Mouse (Mus musculus) Muller cell, postnatal 12 days (primary cell): ENCODE measurements around the gene Sorcs1.

Source experiments
- DNase-seq: peaks from one replicate; pipeline ENCODE4 v3.0.0-alpha.2; 2015; ENCODE audit errors: inconsistent ontology term

Gene Sorcs1

GRCm38 (mm10) chr19:50566306-50566705 lies 112.1 kb downstream of the Sorcs1 start:
- peak; percentile 83 for DNase-seq

GRCm38 (mm10) chr19:50558771-50559170 lies 119.7 kb downstream of the Sorcs1 start:
- DNase-seq: no peak

- DNase-seq: no peak
Measured at GRCm38 (mm10) chr19:50534031-50534430, 144.4 kb downstream of the Sorcs1 start.

GRCm38 (mm10) chr19:50527835-50528234 lies 150.6 kb downstream of the Sorcs1 start:
- DNase-seq: no peak

- no peak for DNase-seq
Measured at GRCm38 (mm10) chr19:50526094-50526493, 152.4 kb downstream of the Sorcs1 start.

- peak; percentile 34 for DNase-seq
Measured at GRCm38 (mm10) chr19:50521943-50522342, 156.5 kb downstream of the Sorcs1 start.

- DNase-seq: no peak
Measured at GRCm38 (mm10) chr19:50515059-50515673, 163.3 kb downstream of the Sorcs1 start.

- DNase-seq: no peak
Measured at GRCm38 (mm10) chr19:50514309-50514830, 164.1 kb downstream of the Sorcs1 start.

GRCm38 (mm10) chr19:50502816-50503215 lies 175.6 kb downstream of the Sorcs1 start:
- DNase-seq: no peak

GRCm38 (mm10) chr19:50491121-50491520 lies 187.3 kb downstream of the Sorcs1 start:
- peak; percentile 52 for DNase-seq

GRCm38 (mm10) chr19:50490721-50491120 lies 187.7 kb downstream of the Sorcs1 start:
- DNase-seq: no peak

- no peak for DNase-seq
Measured at GRCm38 (mm10) chr19:50489786-50490185, 188.7 kb downstream of the Sorcs1 start.

GRCm38 (mm10) chr19:50488421-50488820 lies 190.0 kb downstream of the Sorcs1 start:
- DNase-seq: no peak

- peak; percentile 94 for DNase-seq
Measured at GRCm38 (mm10) chr19:50487768-50488167, 190.7 kb downstream of the Sorcs1 start.

GRCm38 (mm10) chr19:50486345-50486744 lies 192.1 kb downstream of the Sorcs1 start:
- no peak for DNase-seq

- no peak for DNase-seq
Measured at GRCm38 (mm10) chr19:50476774-50477173, 201.7 kb downstream of the Sorcs1 start.

- no peak for DNase-seq
Measured at GRCm38 (mm10) chr19:50468592-50468991, 209.9 kb downstream of the Sorcs1 start.

- DNase-seq: no peak
Measured at GRCm38 (mm10) chr19:50464811-50465210, 213.6 kb downstream of the Sorcs1 start.

- DNase-seq: peak; percentile 70
Measured at GRCm38 (mm10) chr19:50458581-50458980, 219.9 kb downstream of the Sorcs1 start.

GRCm38 (mm10) chr19:50457275-50457892 lies 221.1 kb downstream of the Sorcs1 start:
- no peak for DNase-seq

- DNase-seq: peak; percentile 75
Measured at GRCm38 (mm10) chr19:50441099-50441498, 237.3 kb downstream of the Sorcs1 start.

- peak; percentile 16 for DNase-seq
Measured at GRCm38 (mm10) chr19:50440246-50440910, 238.1 kb downstream of the Sorcs1 start.

- peak; percentile 50 for DNase-seq
Measured at GRCm38 (mm10) chr19:50439464-50439881, 239.0 kb downstream of the Sorcs1 start.
